7 mouse cellular contexts compared by ENCODE assay signal in genomic region chr10:88380430-88381060, GRCm38 (mm10). TPM values are rescaled to one million over a fixed set of nuclear protein-coding genes. Genes with fewer than 3 reads are reported as not detected.
DNase-seq lines count a peak whose midpoint lies in the region; ATAC-seq and TF ChIP-seq lines count a peak whose summit lies in the region.

No protein-coding gene starts in this region.

- TF ChIP-seq RAD21 in MEL (IDR thresholded peaks at IDR 0.05; ENCODE audit: low read depth, low read length) = no peak

- H3K27ac ChIP-seq in MEL (ENCODE audit: control insufficient read depth, low read depth, low read length) = peak overlapping the region; percentile 39
- no peak overlapping the region for H3K27ac ChIP-seq in heart, embryonic 12.5 days (ENCODE audit: poor library complexity, severe bottlenecking)

- WGBS in heart, embryonic 12.5 days = 53% methylated on average over 14 of the region's 14 CpGs

- DNase-seq in 416B (ENCODE audit: low read depth) (peak; percentile 86), MEL (ENCODE audit: low read depth, low spot score) (no peak)
- peak; percentile 32 to 66 for DNase-seq in kidney, postnatal 25 days
- DNase-seq in skeletal muscle tissue, adult 2 months (ENCODE audit: low read depth, low spot score) = peak; percentile 66
- no peak for DNase-seq in c-Kit-positive CD71-positive TER-119-positive erythroid progenitor cells, embryonic 14.5 days (ENCODE audit: low spot score)
- DNase-seq in thymus, postnatal 10 days (ENCODE audit: low spot score in 2 of 2) = no peak

- peaks cover 46% of the 10 kb centered on the region for H3K79me2 ChIP-seq in MEL (ENCODE audit: control insufficient read depth, insufficient read depth, low read length, poor library complexity)

- peak overlapping the region; percentile 86 for H3K4me2 ChIP-seq in heart, embryonic 12.5 days

- H3K4me1 ChIP-seq in MEL (ENCODE audit: control insufficient read depth in 1 of 2, insufficient read depth in 2 of 2, low read length in 2 of 2) = peaks cover 5 to 36% of the 10 kb centered on the region in 2 experiments
- H3K4me1 ChIP-seq in heart, embryonic 12.5 days (replicated peaks) = peaks cover 34% of the 10 kb centered on the region

- no peak for TF ChIP-seq EP300 in MEL (IDR thresholded peaks at IDR 0.05; ENCODE audit: low read depth in 1 of 2, low read length in 2 of 2)

- peak overlapping the region; percentile 35 for H3K9ac ChIP-seq in MEL (ENCODE audit: control insufficient read depth, low read depth, low read length, poor library complexity, severe bottlenecking)
- no peak overlapping the region for H3K9ac ChIP-seq in heart, embryonic 12.5 days

- peak in 2 of 3 experiments; percentile 8 to 9; a peak in 2 of 6 replicates for TF ChIP-seq CTCF in MEL (IDR thresholded peaks at IDR 0.05 in 2 of 3, conservative IDR thresholded peaks at IDR 0.05 in 1 of 3; ENCODE audit: control insufficient read depth in 1 of 3, insufficient read depth in 1 of 3, low read depth in 2 of 3, low read length in 3 of 3, poor library complexity in 1 of 3, severe bottlenecking in 1 of 3)

- H3K9me3 ChIP-seq in MEL (replicated peaks; ENCODE audit: insufficient read depth, low read length) = no peaks in the 10 kb centered on the region
- no peaks in the 10 kb centered on the region for H3K9me3 ChIP-seq in heart, embryonic 12.5 days (replicated peaks)

- H3K27me3 ChIP-seq in MEL (ENCODE audit: control insufficient read depth in 1 of 2, insufficient read depth in 2 of 2, low read length in 2 of 2) = no peaks in the 10 kb centered on the region
- no peaks in the 10 kb centered on the region for H3K27me3 ChIP-seq in heart, embryonic 12.5 days (replicated peaks)

- no peak for ATAC-seq in heart, embryonic 12.5 days (ENCODE audit: insufficient number of reproducible peaks, low FRiP score)

- no peak for TF ChIP-seq POLR2A in MEL (IDR thresholded peaks at IDR 0.05; ENCODE audit: control insufficient read depth in 1 of 2, insufficient read depth in 1 of 2, low read depth in 1 of 2, low read length in 2 of 2, poor library complexity in 1 of 2)

- peaks cover 0 to 37% of the 10 kb centered on the region in 2 experiments; a peak in 2 of 4 replicates for H3K36me3 ChIP-seq in MEL (ENCODE audit: control insufficient read depth in 1 of 2, insufficient read depth in 2 of 2, low read length in 2 of 2)
- H3K36me3 ChIP-seq in heart, embryonic 12.5 days = no peaks in the 10 kb centered on the region

- H3K4me3 ChIP-seq in MEL (ENCODE audit: control insufficient read depth in 1 of 2, insufficient read depth in 1 of 2, low read depth in 2 of 2, low read length in 2 of 2) = peak overlapping the region; percentile 82 to 97
- H3K4me3 ChIP-seq in heart, embryonic 12.5 days = peak overlapping the region; percentile 88

TF ChIP-seq in MEL, 35 proteins besides CTCF, POLR2A, EP300 and RAD21:
- TF ChIP-seq ELF1 (IDR thresholded peaks at IDR 0.05; ENCODE audit: low read depth, low read length) = no peak
- TF ChIP-seq UBTF (IDR thresholded peaks at IDR 0.05; ENCODE audit: borderline replicate concordance, insufficient read depth, low read depth, low read length) = no peak
- TF ChIP-seq MAZ (IDR thresholded peaks at IDR 0.05; ENCODE audit: low read depth, low read length) = no peak
- no peak for TF ChIP-seq BHLHE40 (IDR thresholded peaks at IDR 0.05; ENCODE audit: borderline replicate concordance, low read depth, low read length)
- no peak for TF ChIP-seq TCF12 (IDR thresholded peaks at IDR 0.05; ENCODE audit: low read depth, low read length)
- no peak for TF ChIP-seq SIN3A (IDR thresholded peaks at IDR 0.05; ENCODE audit: low read length)
- no peak for TF ChIP-seq MYB (IDR thresholded peaks at IDR 0.05; ENCODE audit: low read depth, low read length)
- no peak for TF ChIP-seq TBP (IDR thresholded peaks at IDR 0.05; ENCODE audit: low read depth, low read length)
- no peak for TF ChIP-seq POLR2AphosphoS2 (IDR thresholded peaks at IDR 0.05; ENCODE audit: low read length)
- TF ChIP-seq ZC3H11A (IDR thresholded peaks at IDR 0.05; ENCODE audit: low read depth, low read length) = no peak
- no peak for TF ChIP-seq SMC3 (IDR thresholded peaks at IDR 0.05; ENCODE audit: low read depth, low read length)
- TF ChIP-seq NRF1 (IDR thresholded peaks at IDR 0.05; ENCODE audit: insufficient read depth, low read depth, low read length, poor library complexity, severe bottlenecking) = no peak
- no peak for TF ChIP-seq TAL1 (IDR thresholded peaks at IDR 0.05; ENCODE audit: low read length)
- no peak for TF ChIP-seq NELFE (IDR thresholded peaks at IDR 0.05; ENCODE audit: low read depth, low read length)
- TF ChIP-seq GABPA (IDR thresholded peaks at IDR 0.05; ENCODE audit: low read depth, low read length) = no peak
- TF ChIP-seq MYC (IDR thresholded peaks at IDR 0.05; ENCODE audit: low read depth, low read length) = no peak
- no peak for TF ChIP-seq MXI1 (IDR thresholded peaks at IDR 0.05; ENCODE audit: low read depth, low read length)
- TF ChIP-seq RCOR1 (IDR thresholded peaks at IDR 0.05; ENCODE audit: low read depth, low read length) = no peak

RNA-seq across cellular contexts. Expression of gene Gnptab, which starts 1.6 kb away (rescaled TPM):
- total RNA-seq in MEL (2012; rRNA removed) = 14.2 and 15.1 TPM in 2 replicates
- 10 to 100 TPM in 1 of 2 experiments, not detected in 1; 24.1 TPM for polyA plus RNA-seq in MEL (2012; ENCODE audit: insufficient read depth in 1 of 2, insufficient read length in 2 of 2, low read depth in 1 of 2, low replicate concordance in 2 of 2, missing spikeins in 1 of 2)
- 11.2 and 12.8 TPM in 2 replicates for polyA plus RNA-seq in heart, embryonic 12.5 days (2016; fragmentation: Nextera tagmentation; extraction: Ambion mirVana)

RNA-seq across cellular contexts. Expression of gene Dram1, which starts 1.7 kb away (rescaled TPM):
- not detected in 2 replicates for total RNA-seq in MEL (2012; rRNA removed)
- polyA plus RNA-seq in MEL (2012; ENCODE audit: insufficient read depth in 1 of 2, insufficient read length in 2 of 2, low read depth in 1 of 2, low replicate concordance in 2 of 2, missing spikeins in 1 of 2) = under 1 TPM in 1 of 2 experiments, not detected in 1; 0.17 TPM
- polyA plus RNA-seq in heart, embryonic 12.5 days (2016; fragmentation: Nextera tagmentation; extraction: Ambion mirVana) = 0.91 and 1.2 TPM in 2 replicates

Comparison
In these comparisons a context has a peak if more than half of its experiments do, and no peak if none do; other contexts are left out.
1. DNase-seq: peak in 416B (single experiment), kidney, postnatal 25 days (2 of 2) and skeletal muscle tissue, adult 2 months (single experiment); none in MEL (single experiment), c-Kit-positive CD71-positive TER-119-positive erythroid progenitor cells, embryonic 14.5 days (single experiment) and thymus, postnatal 10 days (0 of 2).